Mouse (Mus musculus): ENCODE measurements around the gene Gm1113. TPM values are rescaled to one million over a fixed set of nuclear protein-coding genes. Genes with fewer than 3 reads are reported as not detected.

The Gm1113 gene
- polyA plus RNA-seq, 1 experiment, result not detected

DNA sequence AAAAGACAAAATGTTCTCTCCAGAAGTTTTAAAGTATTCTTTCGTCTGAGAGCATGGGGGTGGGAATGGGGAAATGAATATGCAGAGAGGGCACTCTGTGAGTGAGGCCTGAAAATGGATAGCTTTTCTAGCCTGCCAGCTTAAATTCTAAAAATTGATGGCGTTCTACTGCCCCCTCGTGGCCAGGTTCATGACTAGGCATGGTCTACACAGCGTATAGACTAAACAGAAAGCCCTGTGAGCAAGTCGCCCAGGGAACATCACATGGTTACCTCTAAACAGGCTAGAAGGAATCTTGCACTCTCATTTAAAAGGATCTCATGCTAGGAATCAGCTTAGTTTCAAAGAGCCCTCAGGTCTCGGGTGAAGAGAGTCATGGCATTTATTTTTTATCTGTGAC lies 23.4 kb upstream of the Gm1113 start:
- H3K27ac ChIP-seq (ENCODE audit: insufficient read depth, low read length), result no peak overlapping the region
- H3K4me1 ChIP-seq (ENCODE audit: control insufficient read depth, insufficient read depth, insufficient read length), result no peaks in the 10 kb centered on the region; the same call in 1 of the 2 replicates
- DNase-seq (ENCODE audit: low read depth in 1 of 2, low spot score in 2 of 2), result peak; percentile 53 to 77
- no peak overlapping the region for H3K4me3 ChIP-seq (ENCODE audit: extremely low read depth, insufficient read depth, insufficient read length)
- H3K36me3 ChIP-seq (ENCODE audit: control insufficient read depth, insufficient read depth, low read length), result no peaks in the 10 kb centered on the region
- TF ChIP-seq CTCF (IDR thresholded peaks at IDR 0.05; ENCODE audit: extremely low read depth, insufficient read depth, insufficient read length, insufficient replicate concordance), result peak; percentile 38; the same call in 1 of the 2 replicates
- no peak for TF ChIP-seq POLR2A (IDR thresholded peaks at IDR 0.05; ENCODE audit: low read depth, low read length)
- WGBS, result 13% methylated on average over 6 of the region's 6 CpGs
- no peaks in the 10 kb centered on the region for H3K27me3 ChIP-seq (ENCODE audit: control insufficient read depth, insufficient read depth, low read length)

GRCm38 (mm10) chr9:35541024-35541423 lies 23.0 kb upstream of the Gm1113 start:
- no peak for DNase-seq (ENCODE audit: low read depth in 1 of 2, low spot score in 2 of 2)
- Histone ChIP-seq H3K36me3 (ENCODE audit: control insufficient read depth, insufficient read depth, low read length) (no peaks in the 10 kb centered on the region), H3K4me3 (ENCODE audit: extremely low read depth, insufficient read depth, insufficient read length) (no peak overlapping the region), H3K27me3 (ENCODE audit: control insufficient read depth, insufficient read depth, low read length) (no peaks in the 10 kb centered on the region), H3K27ac (ENCODE audit: insufficient read depth, low read length) (no peak overlapping the region), H3K4me1 (ENCODE audit: control insufficient read depth, insufficient read depth, insufficient read length) (no peaks in the 10 kb centered on the region)
- 91% methylated on average over 5 of the region's 5 CpGs for WGBS
- TF ChIP-seq POLR2A (IDR thresholded peaks at IDR 0.05; ENCODE audit: low read depth, low read length) (no peak), CTCF (IDR thresholded peaks at IDR 0.05; ENCODE audit: extremely low read depth, insufficient read depth, insufficient read length, insufficient replicate concordance) (no peak)

GRCm38 (mm10) chr9:35539001-35539750 lies 21.1 kb upstream of the Gm1113 start:
- Histone ChIP-seq H3K36me3 (ENCODE audit: control insufficient read depth, insufficient read depth, low read length) (no peaks in the 10 kb centered on the region), H3K4me1 (ENCODE audit: control insufficient read depth, insufficient read depth, insufficient read length) (no peaks in the 10 kb centered on the region), H3K27ac (ENCODE audit: insufficient read depth, low read length) (no peak overlapping the region), H3K27me3 (ENCODE audit: control insufficient read depth, insufficient read depth, low read length) (no peaks in the 10 kb centered on the region), H3K4me3 (ENCODE audit: extremely low read depth, insufficient read depth, insufficient read length) (no peak overlapping the region)
- DNase-seq (ENCODE audit: low read depth in 1 of 2, low spot score in 2 of 2), result no peak
- 93% methylated on average over 13 of the region's 13 CpGs for WGBS
- TF ChIP-seq CTCF (IDR thresholded peaks at IDR 0.05; ENCODE audit: extremely low read depth, insufficient read depth, insufficient read length, insufficient replicate concordance) (no peak), POLR2A (IDR thresholded peaks at IDR 0.05; ENCODE audit: low read depth, low read length) (no peak)

DNA sequence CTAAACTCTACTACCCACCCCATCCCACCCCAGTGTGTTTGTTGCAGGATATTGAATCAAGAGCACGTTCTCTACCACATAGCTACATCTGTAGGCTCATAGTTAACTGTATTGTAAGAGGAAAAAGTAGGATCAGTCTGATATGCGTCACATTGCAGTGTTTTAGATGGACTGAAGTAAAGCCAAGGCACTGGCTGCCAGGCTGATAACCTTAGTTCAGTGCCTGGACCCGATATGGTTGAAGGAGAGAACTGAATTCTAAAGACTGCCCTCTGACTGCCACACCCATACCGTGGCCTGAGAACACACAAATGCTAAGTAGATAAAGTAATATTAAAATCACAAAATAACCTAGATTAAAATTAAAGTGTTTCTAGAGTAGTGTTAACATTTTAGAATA lies 17.8 kb upstream of the Gm1113 start:
- Histone ChIP-seq H3K27me3 (ENCODE audit: control insufficient read depth, insufficient read depth, low read length) (no peaks in the 10 kb centered on the region), H3K36me3 (ENCODE audit: control insufficient read depth, insufficient read depth, low read length) (no peaks in the 10 kb centered on the region), H3K4me3 (ENCODE audit: extremely low read depth, insufficient read depth, insufficient read length) (no peak overlapping the region), H3K4me1 (ENCODE audit: control insufficient read depth, insufficient read depth, insufficient read length) (no peaks in the 10 kb centered on the region), H3K27ac (ENCODE audit: insufficient read depth, low read length) (no peak overlapping the region)
- WGBS, result 80% methylated on average over 4 of the region's 4 CpGs
- DNase-seq (ENCODE audit: low read depth in 1 of 2, low spot score in 2 of 2), result no peak
- no peak for TF ChIP-seq CTCF (IDR thresholded peaks at IDR 0.05; ENCODE audit: extremely low read depth, insufficient read depth, insufficient read length, insufficient replicate concordance)
- no peak for TF ChIP-seq POLR2A (IDR thresholded peaks at IDR 0.05; ENCODE audit: low read depth, low read length)

- H3K27me3 ChIP-seq (ENCODE audit: control insufficient read depth, insufficient read depth, low read length), result no peaks in the 10 kb centered on the region
- TF ChIP-seq POLR2A (IDR thresholded peaks at IDR 0.05; ENCODE audit: low read depth, low read length), result no peak
- peak; percentile 60; the same call in 1 of the 2 replicates for TF ChIP-seq CTCF (IDR thresholded peaks at IDR 0.05; ENCODE audit: extremely low read depth, insufficient read depth, insufficient read length, insufficient replicate concordance)
- 27% methylated on average over 2 of the region's 2 CpGs for WGBS
- H3K4me3 ChIP-seq (ENCODE audit: extremely low read depth, insufficient read depth, insufficient read length), result no peak overlapping the region
- H3K36me3 ChIP-seq (ENCODE audit: control insufficient read depth, insufficient read depth, low read length), result no peaks in the 10 kb centered on the region
- H3K4me1 ChIP-seq (ENCODE audit: control insufficient read depth, insufficient read depth, insufficient read length), result no peaks in the 10 kb centered on the region
- H3K27ac ChIP-seq (ENCODE audit: insufficient read depth, low read length), result no peak overlapping the region
- peak in 1 of 2 experiments; percentile 26 for DNase-seq (ENCODE audit: low read depth in 1 of 2, low spot score in 2 of 2)
Observed at GRCm38 (mm10) chr9:35535110-35535509, 17.0 kb upstream of the Gm1113 start.

DNA sequence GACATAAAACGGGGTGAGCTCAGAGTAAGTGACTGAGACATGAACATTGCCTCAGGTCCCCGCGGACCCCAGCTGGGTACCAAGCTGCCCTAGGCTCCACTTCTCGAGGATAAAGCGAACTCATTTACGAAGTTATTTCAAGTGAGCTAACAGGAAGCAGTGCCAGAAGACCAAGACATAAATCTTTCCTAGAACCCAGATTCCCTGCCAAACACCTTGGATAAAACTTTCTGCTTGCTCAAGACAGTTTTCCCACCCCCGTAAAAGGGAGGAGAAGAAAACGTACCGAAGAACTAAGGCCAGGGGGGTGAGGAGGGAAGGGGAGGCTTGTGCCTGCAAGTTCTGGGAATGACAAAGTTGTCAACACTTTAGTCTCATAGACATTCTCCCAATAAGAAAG lies 15.2 kb upstream of the Gm1113 start:
- Histone ChIP-seq H3K4me3 (ENCODE audit: extremely low read depth, insufficient read depth, insufficient read length) (no peak overlapping the region), H3K27me3 (ENCODE audit: control insufficient read depth, insufficient read depth, low read length) (no peaks in the 10 kb centered on the region), H3K36me3 (ENCODE audit: control insufficient read depth, insufficient read depth, low read length) (no peaks in the 10 kb centered on the region), H3K4me1 (ENCODE audit: control insufficient read depth, insufficient read depth, insufficient read length) (no peaks in the 10 kb centered on the region), H3K27ac (ENCODE audit: insufficient read depth, low read length) (no peak overlapping the region)
- WGBS, result 72% methylated on average over 9 of the region's 9 CpGs
- no peak for DNase-seq (ENCODE audit: low read depth in 1 of 2, low spot score in 2 of 2)
- TF ChIP-seq CTCF (IDR thresholded peaks at IDR 0.05; ENCODE audit: extremely low read depth, insufficient read depth, insufficient read length, insufficient replicate concordance) (no peak), POLR2A (IDR thresholded peaks at IDR 0.05; ENCODE audit: low read depth, low read length) (no peak)

- Histone ChIP-seq H3K27ac (ENCODE audit: insufficient read depth, low read length) (no peak overlapping the region), H3K4me3 (ENCODE audit: extremely low read depth, insufficient read depth, insufficient read length) (no peak overlapping the region), H3K36me3 (ENCODE audit: control insufficient read depth, insufficient read depth, low read length) (no peaks in the 10 kb centered on the region), H3K4me1 (ENCODE audit: control insufficient read depth, insufficient read depth, insufficient read length) (no peaks in the 10 kb centered on the region), H3K27me3 (ENCODE audit: control insufficient read depth, insufficient read depth, low read length) (no peaks in the 10 kb centered on the region)
- WGBS, result 56% methylated on average over 1 of the region's 1 CpGs
- TF ChIP-seq CTCF (IDR thresholded peaks at IDR 0.05; ENCODE audit: extremely low read depth, insufficient read depth, insufficient read length, insufficient replicate concordance), result no peak
- no peak for TF ChIP-seq POLR2A (IDR thresholded peaks at IDR 0.05; ENCODE audit: low read depth, low read length)
- DNase-seq (ENCODE audit: low read depth in 1 of 2, low spot score in 2 of 2), result no peak
Observed at GRCm38 (mm10) chr9:35529796-35530195, 11.7 kb upstream of the Gm1113 start.
